Mouse (Mus musculus): ENCODE results near the gene Stra6. TPM values are rescaled to one million over a fixed set of nuclear protein-coding genes. Genes with fewer than 3 reads are reported as not detected.

Stra6 gene
- polyA plus RNA-seq, 1 experiment from 2014 or later, result 24.1 TPM

GRCm38 (mm10) chr9:58047061-58047460, 16.5 kb upstream of the Stra6 start:
- Histone ChIP-seq H3K27me3 (ENCODE audit: insufficient read depth, low read length) (no peaks in the 10 kb centered on the region; the same call in 1 of the 2 replicates), H3K4me3 (ENCODE audit: low read length) (no peak overlapping the region), H3K36me3 (ENCODE audit: insufficient read depth, low read length) (no peaks in the 10 kb centered on the region), H3K9ac (replicated peaks; ENCODE audit: low read length) (no peak overlapping the region), H3K4me2 (replicated peaks; ENCODE audit: low read depth, low read length) (no peak overlapping the region), H3K4me1 (ENCODE audit: insufficient read depth, low read length) (peaks cover 10% of the 10 kb centered on the region; the same call in 1 of the 2 replicates), H3K27ac (ENCODE audit: low read length) (no peak overlapping the region), H3K9me3 (ENCODE audit: low read length) (no peaks in the 10 kb centered on the region)
- 62% methylated on average over 10 of the region's 10 CpGs for WGBS
- no peak for ATAC-seq (ENCODE audit: low FRiP score, low TSS enrichment)

- 14% methylated on average over 6 of the region's 6 CpGs for WGBS
- ATAC-seq (ENCODE audit: low FRiP score, low TSS enrichment), result no peak
- no peak overlapping the region for H3K4me3 ChIP-seq (ENCODE audit: low read length)
- H3K36me3 ChIP-seq (ENCODE audit: insufficient read depth, low read length), result no peaks in the 10 kb centered on the region
- no peak overlapping the region for H3K9ac ChIP-seq (replicated peaks; ENCODE audit: low read length)
- no peaks in the 10 kb centered on the region for H3K9me3 ChIP-seq (ENCODE audit: low read length)
- H3K27ac ChIP-seq (ENCODE audit: low read length), result no peak overlapping the region
- no peak overlapping the region for H3K4me2 ChIP-seq (replicated peaks; ENCODE audit: low read depth, low read length)
- H3K27me3 ChIP-seq (ENCODE audit: insufficient read depth, low read length), result no peaks in the 10 kb centered on the region; the same call in 1 of the 2 replicates
- H3K4me1 ChIP-seq (ENCODE audit: insufficient read depth, low read length), result peaks cover 6% of the 10 kb centered on the region; the same call in 1 of the 2 replicates
These were observed 15.0 kb upstream of the Stra6 start for GRCm38 (mm10) chr9:58048621-58049020.

- peaks cover 12% of the 10 kb centered on the region; the same call in 1 of the 2 replicates for H3K4me1 ChIP-seq (ENCODE audit: insufficient read depth, low read length)
- no peaks in the 10 kb centered on the region; the same call in 1 of the 2 replicates for H3K27me3 ChIP-seq (ENCODE audit: insufficient read depth, low read length)
- no peak for ATAC-seq (ENCODE audit: low FRiP score, low TSS enrichment)
- H3K4me3 ChIP-seq (ENCODE audit: low read length), result no peak overlapping the region
- H3K9ac ChIP-seq (replicated peaks; ENCODE audit: low read length), result no peak overlapping the region
- no peaks in the 10 kb centered on the region for H3K9me3 ChIP-seq (ENCODE audit: low read length)
- no peak overlapping the region for H3K4me2 ChIP-seq (replicated peaks; ENCODE audit: low read depth, low read length)
- WGBS, result 61% methylated on average over 6 of the region's 6 CpGs
- no peaks in the 10 kb centered on the region for H3K36me3 ChIP-seq (ENCODE audit: insufficient read depth, low read length)
- H3K27ac ChIP-seq (ENCODE audit: low read length), result no peak overlapping the region
These were observed 14.4 kb upstream of the Stra6 start for GRCm38 (mm10) chr9:58049186-58049585.

GRCm38 (mm10) chr9:58049861-58050260, 13.7 kb upstream of the Stra6 start:
- H3K9me3 ChIP-seq (ENCODE audit: low read length), result no peaks in the 10 kb centered on the region
- peaks cover 12% of the 10 kb centered on the region; the same call in 1 of the 2 replicates for H3K4me1 ChIP-seq (ENCODE audit: insufficient read depth, low read length)
- no peak overlapping the region for H3K9ac ChIP-seq (replicated peaks; ENCODE audit: low read length)
- WGBS, result 65% methylated on average over 7 of the region's 7 CpGs
- ATAC-seq (ENCODE audit: low FRiP score, low TSS enrichment), result no peak
- H3K27me3 ChIP-seq (ENCODE audit: insufficient read depth, low read length), result no peaks in the 10 kb centered on the region; the same call in 1 of the 2 replicates
- H3K4me2 ChIP-seq (replicated peaks; ENCODE audit: low read depth, low read length), result no peak overlapping the region
- H3K36me3 ChIP-seq (ENCODE audit: insufficient read depth, low read length), result no peaks in the 10 kb centered on the region
- H3K27ac ChIP-seq (ENCODE audit: low read length), result no peak overlapping the region
- H3K4me3 ChIP-seq (ENCODE audit: low read length), result no peak overlapping the region

GRCm38 (mm10) chr9:58051937-58052336, 11.7 kb upstream of the Stra6 start:
- Histone ChIP-seq H3K27me3 (ENCODE audit: insufficient read depth, low read length) (no peaks in the 10 kb centered on the region; the same call in 1 of the 2 replicates), H3K4me3 (ENCODE audit: low read length) (no peak overlapping the region), H3K4me2 (replicated peaks; ENCODE audit: low read depth, low read length) (no peak overlapping the region), H3K27ac (ENCODE audit: low read length) (no peak overlapping the region), H3K4me1 (ENCODE audit: insufficient read depth, low read length) (peaks cover 16% of the 10 kb centered on the region), H3K9ac (replicated peaks; ENCODE audit: low read length) (no peak overlapping the region), H3K9me3 (ENCODE audit: low read length) (no peaks in the 10 kb centered on the region), H3K36me3 (ENCODE audit: insufficient read depth, low read length) (no peaks in the 10 kb centered on the region)
- no peak for ATAC-seq (ENCODE audit: low FRiP score, low TSS enrichment)
- WGBS, result 36% methylated on average over 5 of the region's 5 CpGs

GRCm38 (mm10) chr9:58053102-58053501, 10.5 kb upstream of the Stra6 start:
- Histone ChIP-seq H3K9me3 (ENCODE audit: low read length) (no peaks in the 10 kb centered on the region), H3K4me2 (replicated peaks; ENCODE audit: low read depth, low read length) (no peak overlapping the region), H3K27me3 (ENCODE audit: insufficient read depth, low read length) (no peaks in the 10 kb centered on the region; the same call in 1 of the 2 replicates), H3K27ac (ENCODE audit: low read length) (no peak overlapping the region), H3K36me3 (ENCODE audit: insufficient read depth, low read length) (no peaks in the 10 kb centered on the region), H3K9ac (replicated peaks; ENCODE audit: low read length) (no peak overlapping the region), H3K4me1 (ENCODE audit: insufficient read depth, low read length) (peaks cover 16% of the 10 kb centered on the region), H3K4me3 (ENCODE audit: low read length) (no peak overlapping the region)
- WGBS, result 15% methylated on average over 3 of the region's 3 CpGs
- peak; percentile 49 for ATAC-seq (ENCODE audit: low FRiP score, low TSS enrichment)

GRCm38 (mm10) chr9:58053544-58053943, 10.0 kb upstream of the Stra6 start:
- Histone ChIP-seq H3K9ac (replicated peaks; ENCODE audit: low read length) (no peak overlapping the region), H3K4me3 (ENCODE audit: low read length) (no peak overlapping the region), H3K9me3 (ENCODE audit: low read length) (no peaks in the 10 kb centered on the region), H3K4me1 (ENCODE audit: insufficient read depth, low read length) (peaks cover 16% of the 10 kb centered on the region), H3K36me3 (ENCODE audit: insufficient read depth, low read length) (no peaks in the 10 kb centered on the region), H3K27me3 (ENCODE audit: insufficient read depth, low read length) (no peaks in the 10 kb centered on the region; the same call in 1 of the 2 replicates), H3K27ac (ENCODE audit: low read length) (peak overlapping the region; percentile 51; the same call in 1 of the 2 replicates), H3K4me2 (replicated peaks; ENCODE audit: low read depth, low read length) (no peak overlapping the region)
- WGBS, result 45% methylated on average over 3 of the region's 3 CpGs
- ATAC-seq (ENCODE audit: low FRiP score, low TSS enrichment), result no peak; the same call in 1 of the 2 replicates

GRCm38 (mm10) chr9:58054032-58054431, 9.6 kb upstream of the Stra6 start:
- Histone ChIP-seq H3K4me1 (ENCODE audit: insufficient read depth, low read length) (peaks cover 16% of the 10 kb centered on the region), H3K9ac (replicated peaks; ENCODE audit: low read length) (no peak overlapping the region), H3K36me3 (ENCODE audit: insufficient read depth, low read length) (no peaks in the 10 kb centered on the region), H3K4me2 (replicated peaks; ENCODE audit: low read depth, low read length) (no peak overlapping the region), H3K4me3 (ENCODE audit: low read length) (no peak overlapping the region), H3K9me3 (ENCODE audit: low read length) (no peaks in the 10 kb centered on the region), H3K27ac (ENCODE audit: low read length) (0 out of 2 replicates have a peak overlapping the region, but pooled peaks have one; percentile 51), H3K27me3 (ENCODE audit: insufficient read depth, low read length) (no peaks in the 10 kb centered on the region; the same call in 1 of the 2 replicates)
- WGBS, result 95% methylated on average over 1 of the region's 1 CpGs
- ATAC-seq (ENCODE audit: low FRiP score, low TSS enrichment), result no peak

- no peak overlapping the region for H3K4me2 ChIP-seq (replicated peaks; ENCODE audit: low read depth, low read length)
- 0 out of 2 replicates have a peak, but pooled peaks have one; percentile 29 for ATAC-seq (ENCODE audit: low FRiP score, low TSS enrichment)
- H3K4me3 ChIP-seq (ENCODE audit: low read length), result no peak overlapping the region
- no peak overlapping the region for H3K9ac ChIP-seq (replicated peaks; ENCODE audit: low read length)
- H3K4me1 ChIP-seq (ENCODE audit: insufficient read depth, low read length), result peaks cover 16% of the 10 kb centered on the region
- no peak overlapping the region for H3K27ac ChIP-seq (ENCODE audit: low read length)
- H3K36me3 ChIP-seq (ENCODE audit: insufficient read depth, low read length), result no peaks in the 10 kb centered on the region
- H3K9me3 ChIP-seq (ENCODE audit: low read length), result no peaks in the 10 kb centered on the region
- 57% methylated on average over 5 of the region's 5 CpGs for WGBS
- peaks cover under 1% of the 10 kb centered on the region; the same call in 1 of the 2 replicates for H3K27me3 ChIP-seq (ENCODE audit: insufficient read depth, low read length)
These were observed 7.9 kb upstream of the Stra6 start for GRCm38 (mm10) chr9:58055666-58056065.

- no peak overlapping the region for H3K27ac ChIP-seq (ENCODE audit: low read length)
- H3K27me3 ChIP-seq (ENCODE audit: insufficient read depth, low read length), result peaks cover 3% of the 10 kb centered on the region; the same call in 1 of the 2 replicates
- H3K4me2 ChIP-seq (replicated peaks; ENCODE audit: low read depth, low read length), result no peak overlapping the region
- 42% methylated on average over 1 of the region's 1 CpGs for WGBS
- no peak overlapping the region for H3K4me3 ChIP-seq (ENCODE audit: low read length)
- H3K4me1 ChIP-seq (ENCODE audit: insufficient read depth, low read length), result peaks cover 8% of the 10 kb centered on the region
- no peak for ATAC-seq (ENCODE audit: low FRiP score, low TSS enrichment)
- H3K9ac ChIP-seq (replicated peaks; ENCODE audit: low read length), result no peak overlapping the region
- H3K9me3 ChIP-seq (ENCODE audit: low read length), result no peaks in the 10 kb centered on the region
- H3K36me3 ChIP-seq (ENCODE audit: insufficient read depth, low read length), result no peaks in the 10 kb centered on the region
These were observed 3.7 kb upstream of the Stra6 start for GRCm38 (mm10) chr9:58059920-58060319.
